Mouse (Mus musculus) heart, embryonic 16.5 days (tissue): Measurements from ENCODE around the gene Fcho1. TPM values are rescaled to one million over a fixed set of nuclear protein-coding genes. Genes with fewer than 3 reads are reported as not detected.

Experiments
- ATAC-seq: fragments of 200-750 bp; cut with Nextera tagmentation; replicated peaks from 2 replicates; pipeline ENCODE4 v1.8.0; 2017; ENCODE audit warnings: moderate number of reproducible peaks; ENCODE audit not compliant: insufficient read depth, low FRiP score; ENCODE audit errors: extremely low read depth
- H3K27ac ChIP-seq: fragments of 300-500 bp; sonication (generic); 2 replicates; pipeline ENCODE4 v1.5.1; 2014; ENCODE audit warnings: mild to moderate bottlenecking, low read length, control low read depth, moderate library complexity
- H3K27me3 ChIP-seq: fragments of 300-500 bp; sonication (generic); 2 replicates; pipeline ENCODE4 v1.6.1; 2014; ENCODE audit warnings: low read length, mixed read lengths; ENCODE audit not compliant: control insufficient read depth, insufficient read depth
- H3K36me3 ChIP-seq: fragments of 300-500 bp; sonication (generic); 2 replicates; pipeline ENCODE4 v1.6.1; 2014; ENCODE audit not compliant: control insufficient read depth, insufficient read depth
- H3K4me1 ChIP-seq: fragments of 300-500 bp; sonication (generic); 2 replicates; pipeline ENCODE4 v1.6.1; 2014; ENCODE audit warnings: low read length, mixed read lengths; ENCODE audit not compliant: control insufficient read depth, insufficient read depth
- H3K4me2 ChIP-seq: fragments of 300-500 bp; sonication (generic); 2 replicates; pipeline ENCODE4 v1.6.1; 2014; ENCODE audit warnings: low read depth, mild to moderate bottlenecking, control low read depth, low read length
- H3K4me3 ChIP-seq: fragments of 300-500 bp; sonication (generic); 2 replicates; pipeline ENCODE4 v1.5.1; 2014; ENCODE audit warnings: mild to moderate bottlenecking, control low read depth, low read length
- H3K9ac ChIP-seq: fragments of 300-500 bp; sonication (generic); 2 replicates; pipeline ENCODE4 v1.6.1; 2014; ENCODE audit warnings: low read length, control low read depth
- H3K9me3 ChIP-seq: fragments of 300-500 bp; sonication (generic); replicated peaks from 2 replicates; pipeline ENCODE4 v1.6.1; 2016; ENCODE audit warnings: low read length; ENCODE audit not compliant: control insufficient read depth
- WGBS: fragments of 180-500 bp; shearing (Covaris S2); extraction: QIAGEN DNeasy Blood & Tissue Kit; methylation state at CpG from one replicate; pipeline ENCODE4 v1.1.7; 2014; 5-methylcytosine and 5-hydroxymethylcytosine counted together
- polyA plus RNA-seq: library from polyadenylated mRNA; unstranded; fragments of >200 nt; fragmentation: Nextera tagmentation; extraction: Ambion mirVana; gene quantifications from 2 replicates; pipeline ENCODE4 v1.2.1, GENCODE M21; 2015

Fcho1 gene
- polyA plus RNA-seq, 1 experiment from 2014 or later: 20.4 TPM

DNA sequence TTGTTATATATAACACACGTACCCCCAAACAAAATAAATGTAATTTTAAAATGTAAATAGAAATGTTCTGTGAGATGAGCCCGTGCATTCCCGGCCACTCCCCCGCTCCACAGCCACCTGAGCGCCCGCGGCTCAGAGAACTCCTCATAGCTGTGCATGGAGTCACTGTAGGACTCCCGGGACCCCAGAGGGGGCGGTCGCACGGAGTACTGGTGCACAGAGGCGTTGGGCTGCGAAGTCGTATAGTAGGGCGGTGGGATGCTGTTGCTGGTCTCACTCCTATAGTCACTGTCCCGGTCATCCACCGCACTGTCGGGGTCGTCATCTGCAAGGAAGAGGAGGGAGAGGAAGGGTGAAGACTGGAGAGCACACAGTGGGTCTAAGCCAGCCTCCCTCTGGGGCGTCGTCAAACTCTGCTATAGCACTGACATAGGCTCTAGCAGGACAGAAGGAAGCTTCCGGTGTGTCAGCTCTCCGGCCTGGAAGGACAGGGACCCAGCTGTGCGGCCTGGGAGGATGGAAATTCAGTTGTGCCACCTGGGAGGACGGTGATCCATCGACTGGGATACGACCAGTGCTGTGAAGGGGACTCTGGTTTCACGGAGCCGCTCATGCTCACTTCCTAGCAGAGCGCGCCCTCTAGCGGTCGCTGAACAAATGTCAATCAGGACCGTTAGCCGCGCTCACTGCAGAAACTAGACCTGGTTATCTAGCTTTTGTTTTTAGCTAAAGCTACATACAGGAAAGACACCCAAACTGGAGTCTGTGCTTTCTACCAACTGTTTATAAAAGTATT is 65.0 kb downstream of the Fcho1 start:
- no peak overlapping the region for H3K4me2 ChIP-seq
- peaks cover 42% of the 10 kb centered on the region for H3K27me3 ChIP-seq
- H3K27ac ChIP-seq: no peak overlapping the region
- ATAC-seq: 0 out of 2 replicates have a peak, but pooled peaks have one; percentile 33
- 10% methylated on average over 36 of the region's 36 CpGs for WGBS
- no peaks in the 10 kb centered on the region for H3K36me3 ChIP-seq
- no peaks in the 10 kb centered on the region for H3K9me3 ChIP-seq
- H3K9ac ChIP-seq: no peak overlapping the region
- peaks cover 5% of the 10 kb centered on the region for H3K4me1 ChIP-seq
- H3K4me3 ChIP-seq: no peak overlapping the region

DNA sequence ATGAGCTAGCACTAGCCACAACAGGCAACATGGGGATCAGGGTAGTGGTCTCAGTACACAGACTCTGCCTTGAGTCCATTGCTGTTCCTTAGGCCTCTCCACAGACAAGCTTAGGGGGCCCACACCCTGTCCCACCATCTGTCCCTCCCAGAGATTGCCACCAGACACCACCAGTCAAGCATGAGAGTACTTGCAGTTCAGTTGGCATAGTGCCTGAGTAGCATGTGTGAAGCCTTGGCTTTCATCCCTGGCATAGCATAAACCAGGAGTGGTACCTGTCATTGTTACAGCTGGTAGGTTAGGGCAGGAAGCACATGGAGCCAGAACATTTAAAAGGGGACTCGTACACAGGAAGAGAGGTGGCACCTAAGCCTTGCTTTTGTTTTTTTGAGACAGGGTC is 65.8 kb downstream of the Fcho1 start:
- no peak overlapping the region for H3K4me3 ChIP-seq
- H3K9ac ChIP-seq: no peak overlapping the region
- WGBS: 56% methylated on average over 1 of the region's 1 CpGs
- H3K4me1 ChIP-seq: peaks cover under 1% of the 10 kb centered on the region; the same call in 1 of the 2 replicates
- ATAC-seq: no peak
- no peak overlapping the region for H3K4me2 ChIP-seq
- peaks cover 49% of the 10 kb centered on the region for H3K27me3 ChIP-seq
- no peak overlapping the region for H3K27ac ChIP-seq
- H3K9me3 ChIP-seq: no peaks in the 10 kb centered on the region
- no peaks in the 10 kb centered on the region for H3K36me3 ChIP-seq

DNA sequence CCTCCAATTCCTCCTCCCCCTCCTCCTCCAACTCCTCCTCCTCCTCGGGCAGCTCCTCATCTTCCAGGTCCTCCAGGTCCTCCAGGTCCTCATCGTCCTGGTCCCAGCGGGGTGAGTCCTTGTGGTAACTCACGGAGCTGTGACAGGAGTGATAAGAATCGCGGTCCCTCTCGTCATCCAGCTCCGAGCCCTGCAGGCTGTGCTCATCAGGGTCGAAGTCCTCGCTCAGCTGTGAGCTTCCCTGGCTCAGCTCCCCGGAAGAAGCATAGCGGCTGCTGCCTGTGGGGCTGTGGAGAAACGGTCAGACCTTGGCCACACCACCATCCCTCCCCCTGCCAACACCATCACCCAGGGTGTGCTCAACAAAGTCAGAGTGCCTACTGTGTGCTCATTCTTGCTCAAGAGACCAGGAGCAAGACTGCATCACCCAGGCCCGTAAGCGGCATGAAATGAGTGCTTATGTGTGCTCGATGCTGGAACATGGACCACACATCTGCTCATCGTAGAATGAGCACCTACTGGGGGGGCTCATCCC is 66.9 kb downstream of the Fcho1 start:
- 25% methylated on average over 17 of the region's 17 CpGs for WGBS
- Histone ChIP-seq H3K36me3 (no peaks in the 10 kb centered on the region), H3K9me3 (no peaks in the 10 kb centered on the region), H3K27ac (no peak overlapping the region), H3K4me3 (no peak overlapping the region), H3K27me3 (peaks cover 60% of the 10 kb centered on the region), H3K4me1 (peaks cover 4% of the 10 kb centered on the region; the same call in 1 of the 2 replicates), H3K4me2 (no peak overlapping the region), H3K9ac (no peak overlapping the region)
- ATAC-seq: no peak

Other genes starting within 250 kb of the Fcho1 start
- 0.37 and 0.76 TPM in 2 replicates for gene Ano8, start 239.8 kb downstream of the Fcho1 start, polyA plus RNA-seq
- gene Gtpbp3, start 237.6 kb downstream of the Fcho1 start, polyA plus RNA-seq: 12.3 and 12.5 TPM in 2 replicates
- gene Plvap, start 214.0 kb downstream of the Fcho1 start, polyA plus RNA-seq: 86.4 and 106 TPM in 2 replicates
- 0.29 and 0.54 TPM in 2 replicates for gene Ccdc194, start 200.0 kb downstream of the Fcho1 start, polyA plus RNA-seq
- gene Bst2, start 188.3 kb downstream of the Fcho1 start, polyA plus RNA-seq: 36.6 and 46.5 TPM in 2 replicates
- 60.3 and 65.8 TPM in 2 replicates for gene Mvb12a, start 182.8 kb downstream of the Fcho1 start, polyA plus RNA-seq
- 0.99 and 1.4 TPM in 2 replicates for gene Tmem221, start 166.8 kb downstream of the Fcho1 start, polyA plus RNA-seq
- 0.06 and 0.18 TPM in 2 replicates for gene Nxnl1, start 159.1 kb downstream of the Fcho1 start, polyA plus RNA-seq
- gene Slc27a1, start 156.8 kb downstream of the Fcho1 start, polyA plus RNA-seq: 25.1 and 26.2 TPM in 2 replicates
- gene Pgls, start 133.5 kb downstream of the Fcho1 start, polyA plus RNA-seq: 188 and 205 TPM in 2 replicates
- gene Fam129c, start 128.1 kb downstream of the Fcho1 start, polyA plus RNA-seq: 3.9 and 4.4 TPM in 2 replicates
- 54.4 and 56.0 TPM in 2 replicates for gene Colgalt1, start 114.7 kb downstream of the Fcho1 start, polyA plus RNA-seq
- 0.47 and 0.72 TPM in 2 replicates for gene Unc13a, start 54.0 kb downstream of the Fcho1 start, polyA plus RNA-seq
- gene Jak3, start 49.4 kb downstream of the Fcho1 start, polyA plus RNA-seq: 9.9 and 11.3 TPM in 2 replicates
- 2.1 and 3.4 TPM in 2 replicates for gene Insl3, start 36.5 kb downstream of the Fcho1 start, polyA plus RNA-seq
- 4.0 and 4.3 TPM in 2 replicates for gene B3gnt3, start 23.9 kb downstream of the Fcho1 start, polyA plus RNA-seq
- gene Zfp709, start 156.3 kb upstream of the Fcho1 start, polyA plus RNA-seq: 4.5 and 6.1 TPM in 2 replicates
- gene Zfp882, start 182.9 kb upstream of the Fcho1 start, polyA plus RNA-seq: 2.8 and 2.9 TPM in 2 replicates
- gene Zfp617, start 182.9 kb upstream of the Fcho1 start, polyA plus RNA-seq: 26.4 and 26.9 TPM in 2 replicates
- gene Zfp961, start 225.3 kb upstream of the Fcho1 start, polyA plus RNA-seq: 10.6 and 12.5 TPM in 2 replicates